Mouse (Mus musculus): Measurements from ENCODE around the gene Tmem120b.

DNA sequence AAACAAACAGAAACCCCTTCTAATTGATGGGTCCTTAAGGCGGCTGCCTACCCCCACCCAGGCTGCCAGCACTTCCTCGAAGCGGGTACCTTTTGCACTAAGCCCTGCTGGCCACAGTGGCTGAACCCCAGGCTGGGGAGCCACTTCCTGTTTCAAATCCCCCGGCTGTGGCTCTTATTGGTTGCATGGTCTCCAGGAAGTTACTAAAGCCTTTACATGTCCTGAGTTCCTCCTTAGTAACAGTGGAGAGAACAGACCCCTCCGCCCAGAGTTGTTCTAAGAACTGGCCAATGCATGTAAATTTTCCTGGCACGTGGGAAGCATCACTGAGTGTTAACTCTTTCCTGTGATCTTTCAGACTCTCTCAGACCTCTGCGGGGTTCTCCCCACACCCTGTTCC lies 82.9 kb downstream of the Tmem120b start:
- no peak for TF ChIP-seq EP300 (IDR thresholded peaks at IDR 0.05; ENCODE audit: insufficient read depth, low read depth, low read length)
- no peak for TF ChIP-seq CTCF (IDR thresholded peaks at IDR 0.05)
- no peak for TF ChIP-seq POLR2A (IDR thresholded peaks at IDR 0.05; ENCODE audit: insufficient read depth, low read depth, low read length)

All from heart, adult 2 months (tissue).